Mouse (Mus musculus): Measurements from ENCODE around the gene Il10rb.

- TF ChIP-seq MAX (IDR thresholded peaks at IDR 0.05; ENCODE audit: low read depth) (no peak), POLR2A (IDR thresholded peaks at IDR 0.05; ENCODE audit: insufficient read length, low read depth) (no peak), USF1 (IDR thresholded peaks at IDR 0.05; ENCODE audit: low read depth) (no peak), E2F4 (IDR thresholded peaks at IDR 0.05; ENCODE audit: insufficient read depth) (no peak)
Observed at GRCm38 (mm10) chr16:91450137-91451064, 44.4 kb downstream of the Il10rb start.
